Mouse (Mus musculus) small intestine, adult 2 months (tissue): ENCODE data around the gene Pdgfa. TPM values are rescaled to one million over a fixed set of nuclear protein-coding genes. Genes with fewer than 3 reads are reported as not detected.

Source experiments
- H3K27ac ChIP-seq: fragments of 200-500 bp; 2 replicates; pipeline ENCODE4 v1.5.1; 2012; ENCODE audit warnings: low read depth, low read length, control low read depth, inconsistent platforms; ENCODE audit not compliant: insufficient read depth
- H3K27me3 ChIP-seq: fragments of 200-500 bp; 2 replicates; pipeline ENCODE4 v1.6.1; 2012; ENCODE audit warnings: mild to moderate bottlenecking, moderate library complexity, low read length, inconsistent platforms; ENCODE audit not compliant: control insufficient read depth, insufficient read depth
- H3K36me3 ChIP-seq: fragments of 200-500 bp; 2 replicates; pipeline ENCODE4 v1.6.1; 2012; ENCODE audit warnings: mild to moderate bottlenecking, low read length, control low read depth, inconsistent platforms; ENCODE audit not compliant: control insufficient read depth, insufficient read depth
- H3K4me1 ChIP-seq: fragments of 200-500 bp; 2 replicates; pipeline ENCODE4 v1.6.1; 2012; ENCODE audit warnings: low read length, inconsistent platforms, mixed read lengths; ENCODE audit not compliant: control insufficient read depth, insufficient read depth, insufficient read length
- H3K4me3 ChIP-seq: fragments of 200-500 bp; 2 replicates; pipeline ENCODE4 v1.5.1; 2012; ENCODE audit warnings: low read depth, mild to moderate bottlenecking, control low read depth, inconsistent platforms, low read length, moderate library complexity
- CTCF ChIP-seq: fragments of 200-500 bp; IDR thresholded peaks from 2 replicates; pipeline ENCODE4 v1.5.1; 2012; ENCODE audit warnings: low read depth, mild to moderate bottlenecking, control low read depth, inconsistent platforms, low read length, moderate library complexity, mixed read lengths; ENCODE audit not compliant: insufficient replicate concordance, insufficient read length; ENCODE audit errors: extremely low read depth
- POLR2A ChIP-seq: fragments of 200-500 bp; IDR thresholded peaks from 2 replicates; pipeline ENCODE4 v1.6.1; 2012; ENCODE audit warnings: low read depth, mild to moderate bottlenecking, control low read depth, inconsistent platforms, low read length, moderate library complexity
- WGBS: fragments of 180-500 bp; shearing (Covaris S2); methylation state at CpG from one replicate; pipeline ENCODE4 v1.1.7; 2018; 5-methylcytosine and 5-hydroxymethylcytosine counted together
- polyA plus RNA-seq: library from polyadenylated mRNA; depleted of rRNA; stranded (reverse); fragments of >200 nt; gene quantifications from 2 replicates; pipeline ENCODE4 v1.2.3, GENCODE M21; 2012

The Pdgfa gene
- polyA plus RNA-seq, 1 experiment = 74.2 TPM

- no peak for TF ChIP-seq CTCF
- TF ChIP-seq POLR2A = no peak
- 0 out of 2 replicates have a peak, but pooled peaks cover under 1% of the 10 kb centered on the region for H3K4me1 ChIP-seq
- no peak overlapping the region for H3K4me3 ChIP-seq
- H3K27ac ChIP-seq = no peak overlapping the region
- no peaks in the 10 kb centered on the region for H3K27me3 ChIP-seq
- no peaks in the 10 kb centered on the region for H3K36me3 ChIP-seq
- 58% methylated on average over 8 of the region's 8 CpGs for WGBS
Measured at GRCm38 (mm10) chr5:138941842-138942241, 55.3 kb downstream of the Pdgfa start.

DNA sequence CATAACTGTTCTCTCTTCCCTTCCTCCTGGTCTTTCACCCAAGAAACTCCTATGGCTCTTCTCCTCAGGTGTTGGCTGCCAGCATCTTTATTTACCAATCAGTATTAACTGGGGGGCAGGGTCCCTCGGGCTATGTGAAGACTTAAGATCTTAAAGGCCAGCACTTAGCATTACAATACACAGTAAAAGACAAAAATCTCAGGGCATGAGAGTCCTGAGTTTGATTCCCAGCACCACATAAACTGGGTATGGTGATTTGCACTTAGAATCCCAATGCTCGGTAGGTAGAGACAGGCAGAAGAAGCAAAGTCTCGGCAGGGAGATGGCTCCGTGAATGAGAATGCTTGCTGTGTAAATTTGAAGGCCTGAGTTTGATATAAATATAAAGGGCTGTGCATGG, 56.6 kb downstream of the Pdgfa start:
- Histone ChIP-seq H3K36me3 (no peaks in the 10 kb centered on the region), H3K27ac (no peak overlapping the region), H3K27me3 (no peaks in the 10 kb centered on the region), H3K4me3 (no peak overlapping the region), H3K4me1 (no peaks in the 10 kb centered on the region)
- TF ChIP-seq CTCF = no peak
- no peak for TF ChIP-seq POLR2A
- 88% methylated on average over 4 of the region's 4 CpGs for WGBS

GRCm38 (mm10) chr5:138938572-138939163, 58.5 kb downstream of the Pdgfa start:
- no peaks in the 10 kb centered on the region; the same call in 1 of the 2 replicates for H3K4me1 ChIP-seq
- H3K27me3 ChIP-seq = no peaks in the 10 kb centered on the region
- H3K27ac ChIP-seq = no peak overlapping the region
- 80% methylated on average over 3 of the region's 3 CpGs for WGBS
- no peak overlapping the region for H3K4me3 ChIP-seq
- no peak for TF ChIP-seq CTCF
- TF ChIP-seq POLR2A = no peak
- no peaks in the 10 kb centered on the region for H3K36me3 ChIP-seq

- 71% methylated on average over 8 of the region's 8 CpGs for WGBS
- Histone ChIP-seq H3K4me1 (no peaks in the 10 kb centered on the region; the same call in 1 of the 2 replicates), H3K4me3 (no peak overlapping the region), H3K36me3 (no peaks in the 10 kb centered on the region), H3K27ac (no peak overlapping the region), H3K27me3 (no peaks in the 10 kb centered on the region)
- TF ChIP-seq CTCF (no peak), POLR2A (no peak)
Measured at GRCm38 (mm10) chr5:138936399-138937089, 60.6 kb downstream of the Pdgfa start.

DNA sequence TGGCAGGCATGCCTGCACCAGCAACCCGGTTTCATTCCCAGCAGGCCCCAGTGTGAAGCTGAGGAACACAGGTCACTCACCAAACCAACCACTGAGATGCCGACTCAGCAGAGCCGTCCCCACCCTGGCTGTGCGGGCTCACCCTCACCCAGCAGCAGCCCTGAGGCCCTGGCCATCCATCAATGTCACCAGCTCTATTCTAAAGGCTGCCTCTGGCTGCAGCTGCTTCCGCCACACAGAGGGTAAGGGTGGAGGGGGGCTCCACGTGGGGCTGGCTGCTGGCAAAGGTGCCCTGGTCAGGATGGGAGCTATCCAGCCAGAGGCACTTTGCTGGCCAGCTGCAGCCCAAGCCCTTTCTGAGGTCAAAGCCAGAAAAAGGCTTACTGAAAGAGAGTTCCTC, 62.6 kb downstream of the Pdgfa start:
- H3K4me3 ChIP-seq = no peak overlapping the region
- no peaks in the 10 kb centered on the region; the same call in 1 of the 2 replicates for H3K4me1 ChIP-seq
- H3K36me3 ChIP-seq = no peaks in the 10 kb centered on the region
- TF ChIP-seq POLR2A (no peak), CTCF (no peak)
- 31% methylated on average over 6 of the region's 6 CpGs for WGBS
- H3K27ac ChIP-seq = no peak overlapping the region
- H3K27me3 ChIP-seq = no peaks in the 10 kb centered on the region

DNA sequence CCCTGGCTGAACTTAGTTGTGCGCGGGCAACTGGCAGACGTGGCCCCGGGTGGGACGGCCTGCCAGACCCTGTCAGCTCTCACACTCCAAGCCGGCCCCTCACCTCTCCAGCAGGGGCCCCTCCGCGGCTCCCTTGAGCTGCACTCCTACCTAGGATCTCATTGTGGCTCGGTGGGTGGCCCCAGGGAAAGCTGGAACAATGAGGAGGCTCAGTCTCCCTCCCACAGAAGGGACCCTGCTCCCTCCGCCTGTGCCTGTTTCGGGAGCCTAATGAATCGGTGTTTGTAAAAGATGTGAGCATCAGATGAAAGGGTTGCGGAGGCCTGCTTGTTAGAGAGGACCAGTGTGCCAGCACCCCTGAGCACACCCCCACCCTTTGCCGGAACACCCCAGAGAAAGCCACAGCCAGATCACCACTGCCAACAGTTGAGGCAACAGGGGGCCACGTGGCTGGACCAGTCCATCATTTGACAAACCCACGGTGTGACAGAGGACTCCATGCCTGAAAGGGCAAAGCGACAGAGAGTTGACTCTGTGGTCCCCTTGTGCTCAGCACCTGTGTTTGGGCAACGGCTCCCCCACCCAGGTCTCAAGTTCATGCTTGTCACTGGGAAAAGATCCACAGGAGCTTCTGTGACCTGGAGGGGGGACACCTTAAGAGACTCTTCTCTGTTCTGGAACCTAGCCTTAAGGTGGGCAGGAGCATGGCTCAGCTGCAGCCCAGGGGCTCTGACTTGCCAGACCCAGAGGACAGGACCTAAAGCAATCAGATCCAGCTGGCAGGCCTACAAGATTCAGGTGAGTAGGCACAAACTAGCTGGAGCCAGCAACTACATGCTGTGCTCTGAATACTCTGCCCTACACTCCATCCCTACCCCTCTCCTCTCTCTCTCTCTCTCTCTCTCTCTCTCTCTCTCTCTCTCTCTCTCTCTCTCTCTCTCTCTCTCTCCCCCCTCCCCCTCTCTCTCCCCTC, 64.4 kb downstream of the Pdgfa start:
- no peaks in the 10 kb centered on the region for H3K36me3 ChIP-seq
- no peaks in the 10 kb centered on the region; the same call in 1 of the 2 replicates for H3K4me1 ChIP-seq
- no peak overlapping the region for H3K4me3 ChIP-seq
- WGBS = 72% methylated on average over 18 of the region's 18 CpGs
- no peaks in the 10 kb centered on the region for H3K27me3 ChIP-seq
- H3K27ac ChIP-seq = no peak overlapping the region
- no peak for TF ChIP-seq CTCF
- no peak for TF ChIP-seq POLR2A
